Mouse (Mus musculus) heart, adult 2 months (tissue): Measurements from ENCODE around the gene Ttc21b.

Source experiments
- CTCF ChIP-seq: fragments of 200-600 bp; IDR thresholded peaks from 2 replicates; pipeline ENCODE4 v1.8.1; 2022; ENCODE audit warnings: antibody characterized with exemption, mild to moderate bottlenecking, moderate library complexity
- EP300 ChIP-seq: fragments of 200-500 bp; IDR thresholded peaks from 2 replicates; pipeline ENCODE4 v1.6.1; 2011; ENCODE audit warnings: low read depth, low read length, control low read depth; ENCODE audit not compliant: insufficient read depth
- POLR2A ChIP-seq: fragments of 200-500 bp; IDR thresholded peaks from 2 replicates; pipeline ENCODE4 v1.6.1; 2011; ENCODE audit warnings: mild to moderate bottlenecking, low read depth, low read length, control low read depth; ENCODE audit not compliant: insufficient read depth

DNA sequence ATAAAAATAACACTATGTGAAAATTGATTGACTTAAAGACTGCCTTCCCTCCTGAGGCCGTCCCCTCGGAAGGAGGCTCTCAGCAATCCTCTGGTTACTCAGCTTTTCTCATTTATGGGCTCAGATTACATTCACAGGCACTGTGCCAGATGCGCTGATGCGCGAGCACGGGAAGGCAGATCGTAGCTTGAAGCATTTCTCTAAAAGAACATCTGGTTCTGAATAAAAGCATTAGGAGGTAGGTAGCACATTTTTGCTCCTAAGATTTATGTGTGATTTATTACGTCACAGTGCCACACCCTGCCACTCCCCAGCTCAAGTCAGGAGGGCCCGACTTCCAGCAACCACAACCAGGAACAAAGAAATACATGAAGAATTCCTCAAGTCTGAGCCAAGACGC, 76.1 kb downstream of the Ttc21b start:
- TF ChIP-seq EP300 (no peak), POLR2A (no peak), CTCF (no peak)
